Mouse (Mus musculus) myocyte (in vitro differentiated cells): ENCODE results near the gene Rps6kl1. TPM values are rescaled to one million over a fixed set of nuclear protein-coding genes. Genes with fewer than 3 reads are reported as not detected.

Experiments used
- H3K27me3 ChIP-seq: one replicate; pipeline ENCODE4 v1.6.1; 2011; ENCODE audit not compliant: control insufficient read depth, insufficient read depth, insufficient read length
- H3K36me3 ChIP-seq: one replicate; pipeline ENCODE4 v1.6.1; 2011; ENCODE audit not compliant: control insufficient read depth, insufficient read depth
- H3K4me2 ChIP-seq: one replicate; pipeline ENCODE4 v1.6.1; 2011; ENCODE audit warnings: low read depth, control low read depth
- H3K4me3 ChIP-seq: one replicate; pipeline ENCODE4 v1.5.1; 2011; ENCODE audit warnings: mild to moderate bottlenecking, control low read depth, moderate library complexity
- H3K79me2 ChIP-seq: one replicate; pipeline ENCODE4 v1.6.1; 2011; ENCODE audit not compliant: control insufficient read depth, insufficient read depth
- H3ac ChIP-seq: one replicate; pipeline ENCODE4 v1.6.1; 2011; ENCODE audit not compliant: control insufficient read depth, insufficient read length
- CEBPB ChIP-seq: IDR thresholded peaks from 2 replicates; pipeline ENCODE4 v1.6.1; 2011; ENCODE audit warnings: mild to moderate bottlenecking, moderate library complexity; ENCODE audit not compliant: poor library complexity, insufficient read depth, severe bottlenecking
- E2F4 ChIP-seq: IDR thresholded peaks from one replicate; pipeline ENCODE4 v1.6.1; 2011; ENCODE audit warnings: mild to moderate bottlenecking, control low read depth, moderate library complexity; ENCODE audit not compliant: insufficient read depth
- MAX ChIP-seq: IDR thresholded peaks from one replicate; pipeline ENCODE4 v1.6.1; 2011; ENCODE audit warnings: low read depth, mild to moderate bottlenecking, control low read depth
- MYOD1 ChIP-seq, 3 experiments: IDR thresholded peaks; one replicate each; pipeline ENCODE4 v1.6.1; 2011; ENCODE audit warnings: control low read depth in 2 of 3, low read depth in 2 of 3, mild to moderate bottlenecking in 2 of 3, moderate library complexity in 1 of 3; ENCODE audit not compliant: insufficient read length in 2 of 3, control insufficient read depth in 1 of 3
- MYOG ChIP-seq, 3 experiments: IDR thresholded peaks; one replicate each; pipeline ENCODE4 v1.6.1; 2011; ENCODE audit warnings: control low read depth in 2 of 3, low read depth in 2 of 3, mild to moderate bottlenecking in 2 of 3; ENCODE audit not compliant: insufficient read length in 2 of 3, control insufficient read depth in 1 of 3, insufficient read depth in 1 of 3
- POLR2A ChIP-seq: IDR thresholded peaks from one replicate; pipeline ENCODE4 v1.6.1; 2011; ENCODE audit warnings: low read depth, mild to moderate bottlenecking, control low read depth, moderate library complexity; ENCODE audit not compliant: insufficient read length
- POLR2AphosphoS2 ChIP-seq: IDR thresholded peaks from one replicate; pipeline ENCODE4 v1.6.1; 2011; ENCODE audit warnings: low read depth, control low read depth; ENCODE audit not compliant: insufficient read length
- REST ChIP-seq: IDR thresholded peaks from one replicate; pipeline ENCODE4 v1.6.1; 2011; ENCODE audit warnings: mild to moderate bottlenecking, control low read depth, moderate library complexity; ENCODE audit not compliant: insufficient read depth, insufficient read length
- SRF ChIP-seq: IDR thresholded peaks from one replicate; pipeline ENCODE4 v1.6.1; 2011; ENCODE audit warnings: low read depth; ENCODE audit not compliant: control insufficient read depth, insufficient read length
- TCF12 ChIP-seq: IDR thresholded peaks from one replicate; pipeline ENCODE4 v1.6.1; 2011; ENCODE audit warnings: mild to moderate bottlenecking, control low read depth; ENCODE audit not compliant: poor library complexity, insufficient read depth, severe bottlenecking
- TCF3 ChIP-seq: IDR thresholded peaks from one replicate; pipeline ENCODE4 v1.6.1; 2011; ENCODE audit warnings: low read depth, control low read depth; ENCODE audit not compliant: insufficient read length
- USF1 ChIP-seq: IDR thresholded peaks from one replicate; pipeline ENCODE4 v1.6.1; 2011; ENCODE audit warnings: low read depth, mild to moderate bottlenecking, control low read depth, moderate library complexity
- polyA plus RNA-seq: library from polyadenylated mRNA; unstranded; fragments of >200 nt; fragmentation: generic; extraction: Trizol; gene quantifications from one replicate; pipeline ENCODE4 v1.2.1, GENCODE M21; 2012; ENCODE audit warnings: missing spikeins

Rps6kl1 gene
- polyA plus RNA-seq, 1 experiment, result 0.53 TPM

GRCm38 (mm10) chr12:85176846-85177523 lies 25.9 kb upstream of the Rps6kl1 start:
- Histone ChIP-seq H3K79me2 (peaks cover 36% of the 10 kb centered on the region), H3K36me3 (no peaks in the 10 kb centered on the region), H3K4me2 (peak overlapping the region; percentile 88), H3K27me3 (no peaks in the 10 kb centered on the region), H3K4me3 (peak overlapping the region; percentile 82), H3ac (peak overlapping the region; percentile 28)
- TF ChIP-seq POLR2A (peak; percentile 85), MYOD1 (IDR thresholded peaks at IDR 0.05; ENCODE audit: control insufficient read depth in 1 of 3, insufficient read length in 2 of 3, low read depth in 2 of 3) (no peak), POLR2AphosphoS2 (peak; percentile 90)

DNA sequence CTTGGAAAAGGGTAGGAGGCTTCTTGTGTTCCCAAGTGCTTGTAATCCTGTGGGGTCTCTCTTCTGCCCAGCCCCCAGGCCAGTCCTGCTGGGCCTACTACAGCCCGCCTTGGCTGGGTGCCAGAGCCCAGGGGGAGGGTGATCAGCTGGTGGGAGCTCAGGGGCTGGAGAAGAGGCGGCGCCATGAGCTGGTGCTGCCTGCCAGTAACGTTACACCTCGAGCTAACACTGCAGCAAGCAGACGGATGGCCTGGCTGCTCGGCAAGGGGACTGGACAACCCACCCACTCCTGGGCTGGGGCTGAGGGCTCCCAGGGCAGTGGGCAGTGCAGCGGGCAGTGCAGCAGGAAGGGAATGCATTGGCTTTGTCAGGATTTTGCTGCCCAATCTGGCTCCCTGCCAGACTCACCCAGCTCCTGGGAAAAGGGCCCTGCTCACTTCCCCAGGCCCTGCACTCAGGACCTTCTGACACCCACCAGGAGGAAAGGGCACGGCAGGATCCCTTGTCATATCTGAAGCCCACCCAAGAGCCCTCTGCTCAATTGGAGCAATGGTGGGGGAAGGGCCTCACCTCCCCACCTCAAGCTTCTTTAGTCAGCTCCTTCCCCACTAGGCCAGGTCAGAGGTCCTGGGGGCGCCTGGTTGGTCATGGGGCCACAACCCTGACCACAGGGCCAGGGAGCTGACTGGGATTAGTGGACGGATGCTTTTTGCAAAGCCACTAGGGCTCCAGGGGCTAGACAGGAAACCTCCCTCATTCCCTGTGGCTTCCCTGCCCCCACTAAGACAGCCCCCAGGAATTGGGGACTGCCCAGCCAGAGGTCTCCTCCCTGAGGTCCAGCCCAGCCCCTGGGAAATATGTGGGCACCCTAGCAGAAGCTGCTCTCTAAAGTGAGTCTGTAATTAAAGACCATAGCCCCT lies 25.1 kb upstream of the Rps6kl1 start:
- H3K79me2 ChIP-seq, result peaks cover 36% of the 10 kb centered on the region
- peak overlapping the region; percentile 88 for H3K4me2 ChIP-seq
- peak in 1 of 3 experiments; percentile 39 for TF ChIP-seq MYOG (IDR thresholded peaks at IDR 0.05; ENCODE audit: control insufficient read depth in 1 of 3, insufficient read depth in 1 of 3, insufficient read length in 2 of 3, low read depth in 2 of 3)
- TF ChIP-seq MYOD1 (IDR thresholded peaks at IDR 0.05; ENCODE audit: control insufficient read depth in 1 of 3, insufficient read length in 2 of 3, low read depth in 2 of 3), result peak in 1 of 3 experiments; percentile 38
- TF ChIP-seq POLR2A, result peak; percentile 87
- TF ChIP-seq POLR2AphosphoS2, result peak; percentile 84
- no peak for TF ChIP-seq SRF
- H3ac ChIP-seq, result peak overlapping the region; percentile 28
- H3K27me3 ChIP-seq, result no peaks in the 10 kb centered on the region
- H3K4me3 ChIP-seq, result peak overlapping the region; percentile 82
- no peaks in the 10 kb centered on the region for H3K36me3 ChIP-seq

- Histone ChIP-seq H3K36me3 (no peaks in the 10 kb centered on the region), H3K4me2 (peak overlapping the region; percentile 88), H3K4me3 (peak overlapping the region; percentile 82), H3K79me2 (peaks cover 36% of the 10 kb centered on the region), H3ac (peak overlapping the region; percentile 28), H3K27me3 (no peaks in the 10 kb centered on the region)
- TF ChIP-seq MAX (no peak), REST (no peak), TCF3 (no peak), TCF12 (no peak), POLR2A (no peak), SRF (no peak), CEBPB (no peak), USF1 (no peak)
Measured at GRCm38 (mm10) chr12:85175087-85175675, 24.1 kb upstream of the Rps6kl1 start.

GRCm38 (mm10) chr12:85174016-85174415 lies 23.0 kb upstream of the Rps6kl1 start:
- H3K4me3 ChIP-seq, result peak overlapping the region; percentile 82
- no peak overlapping the region for H3ac ChIP-seq
- H3K27me3 ChIP-seq, result no peaks in the 10 kb centered on the region
- H3K36me3 ChIP-seq, result peaks cover 5% of the 10 kb centered on the region
- peaks cover 36% of the 10 kb centered on the region for H3K79me2 ChIP-seq
- peak overlapping the region; percentile 88 for H3K4me2 ChIP-seq
- TF ChIP-seq REST, result no peak
- no peak for TF ChIP-seq MYOD1 (IDR thresholded peaks at IDR 0.05; ENCODE audit: control insufficient read depth in 1 of 3, insufficient read length in 2 of 3, low read depth in 2 of 3)
- TF ChIP-seq MAX, result no peak
- TF ChIP-seq SRF, result no peak
- no peak for TF ChIP-seq USF1
- no peak for TF ChIP-seq POLR2AphosphoS2
- no peak for TF ChIP-seq TCF3
- TF ChIP-seq E2F4, result no peak
- TF ChIP-seq CEBPB, result no peak
- TF ChIP-seq TCF12, result no peak
- TF ChIP-seq MYOG (IDR thresholded peaks at IDR 0.05; ENCODE audit: control insufficient read depth in 1 of 3, insufficient read depth in 1 of 3, insufficient read length in 2 of 3, low read depth in 2 of 3), result no peak
- TF ChIP-seq POLR2A, result no peak

DNA sequence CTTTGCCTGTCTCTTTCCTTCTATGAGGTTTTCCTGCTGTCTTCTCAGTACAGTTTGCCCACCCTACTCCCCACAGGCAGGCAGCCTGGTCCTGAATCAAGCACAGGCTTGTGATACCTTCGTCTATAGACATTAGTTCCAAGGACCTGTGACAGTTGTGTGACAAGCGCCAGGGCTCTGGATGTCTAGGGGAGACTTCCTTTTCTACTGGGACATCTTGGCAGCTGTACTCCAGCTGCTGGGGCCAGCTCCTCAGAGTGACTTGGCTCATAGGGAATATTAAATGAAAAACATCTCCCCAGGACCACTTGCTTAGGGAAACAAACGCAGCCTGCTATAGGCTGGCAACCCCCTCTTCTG lies 19.9 kb upstream of the Rps6kl1 start:
- no peak overlapping the region for H3ac ChIP-seq
- H3K4me2 ChIP-seq, result no peak overlapping the region
- no peaks in the 10 kb centered on the region for H3K27me3 ChIP-seq
- no peak for TF ChIP-seq POLR2A
- TF ChIP-seq USF1, result no peak
- no peak for TF ChIP-seq TCF12
- no peak for TF ChIP-seq REST
- TF ChIP-seq MYOD1 (IDR thresholded peaks at IDR 0.05; ENCODE audit: control insufficient read depth in 1 of 3, insufficient read length in 2 of 3, low read depth in 2 of 3), result no peak
- no peak for TF ChIP-seq POLR2AphosphoS2
- TF ChIP-seq E2F4, result no peak
- TF ChIP-seq MYOG (IDR thresholded peaks at IDR 0.05; ENCODE audit: control insufficient read depth in 1 of 3, insufficient read depth in 1 of 3, insufficient read length in 2 of 3, low read depth in 2 of 3), result no peak
- no peak for TF ChIP-seq SRF
- TF ChIP-seq TCF3, result no peak
- TF ChIP-seq MAX, result no peak
- TF ChIP-seq CEBPB, result no peak
- no peak overlapping the region for H3K4me3 ChIP-seq
- peaks cover 19% of the 10 kb centered on the region for H3K79me2 ChIP-seq
- H3K36me3 ChIP-seq, result peaks cover 11% of the 10 kb centered on the region
